Mouse (Mus musculus): ENCODE measurements around the gene Spata48.

The Spata48 gene

DNA sequence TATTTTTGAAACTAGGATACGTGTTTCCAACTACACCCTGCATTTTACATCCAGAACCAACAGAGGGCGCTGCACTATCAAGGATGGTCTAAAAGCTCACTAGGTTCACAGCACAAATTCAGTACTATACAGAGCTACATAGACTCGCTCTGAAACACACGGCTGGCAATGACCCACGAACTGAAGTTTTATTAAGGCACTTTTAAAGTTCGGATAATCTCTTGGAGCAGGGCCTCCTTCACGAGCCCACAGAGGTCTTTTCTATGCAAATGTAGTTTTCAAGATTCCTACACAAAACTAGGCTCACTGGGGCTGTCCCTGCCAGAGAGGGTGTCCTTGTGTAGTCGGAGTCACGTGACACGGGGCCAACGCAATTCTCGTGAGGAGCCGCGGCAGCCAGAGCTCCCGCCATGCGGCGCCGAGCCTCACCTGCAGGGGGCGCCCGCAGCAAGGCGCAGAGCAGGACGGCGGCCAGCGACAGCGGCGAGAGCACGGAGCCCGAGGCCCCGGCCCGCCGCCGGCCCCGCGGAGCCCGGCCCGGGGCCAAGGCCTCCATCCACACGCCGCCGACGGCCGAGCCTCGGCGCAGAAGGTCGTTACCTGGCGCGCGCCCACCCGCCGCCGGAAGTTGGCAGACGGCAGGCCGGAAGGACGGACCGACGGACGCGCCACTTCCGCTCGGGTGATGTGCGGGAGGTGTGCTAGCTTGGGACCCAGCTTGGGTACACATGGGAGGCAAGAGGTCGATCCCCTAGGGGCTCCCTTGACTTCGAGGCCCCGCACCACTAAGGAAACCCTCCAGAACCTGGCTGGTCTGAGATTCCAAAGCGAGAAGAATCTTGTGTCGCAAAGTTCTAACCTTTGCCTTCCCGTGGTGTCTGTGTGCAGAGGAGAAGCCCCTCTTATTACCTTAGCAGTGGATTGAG is at the start of gene Spata48, which contains the start of gene Zpbp:
TSS of gene Spata48 (plus strand) at position 460 of the 926 bp plus-strand sequence.
TSS of gene Zpbp (minus strand) at position 774 of the 926 bp plus-strand sequence.
- DNase-seq (ENCODE audit: low spot score in 2 of 2) = peak; percentile 91 to 92

DNA sequence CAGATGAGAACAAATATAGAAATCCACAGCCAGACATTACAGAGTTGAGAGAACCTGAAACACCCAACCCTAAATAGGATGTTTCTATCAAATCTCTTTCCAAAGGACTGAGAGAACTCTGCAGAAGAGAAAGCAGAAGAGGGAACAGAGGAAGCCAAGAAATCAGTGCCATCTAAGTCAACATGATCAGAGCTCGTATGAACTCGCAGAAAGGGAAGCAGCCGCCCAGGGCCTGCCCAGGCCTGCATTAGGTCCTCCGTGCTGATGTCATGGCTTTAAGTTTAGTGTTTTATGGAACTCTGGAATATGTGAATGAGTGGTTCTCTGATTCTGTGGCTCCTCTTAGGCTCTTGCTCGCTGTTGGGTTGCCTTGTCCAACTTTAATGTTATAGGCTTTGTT is 47.7 kb upstream of the Spata48 start:
- DNase-seq (ENCODE audit: low spot score in 2 of 2) = no peak

DNA sequence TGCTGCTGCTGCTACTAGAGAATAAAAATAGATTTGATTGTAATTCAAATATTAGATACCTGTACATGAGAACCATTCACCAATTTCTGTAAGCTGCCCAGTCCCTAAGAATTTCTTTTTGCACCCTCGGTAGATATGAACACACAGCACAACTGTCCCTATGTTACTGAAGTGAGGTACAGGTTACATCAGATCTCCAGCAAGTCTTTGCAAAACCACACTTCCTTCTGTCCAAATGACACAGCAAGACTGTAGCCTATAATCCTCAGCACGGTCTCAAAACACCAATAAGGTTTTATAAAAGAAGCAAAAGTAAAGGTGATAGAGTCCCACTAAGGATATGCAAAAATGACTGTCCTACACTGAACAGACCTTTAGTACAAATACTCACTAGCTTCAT is 44.5 kb upstream of the Spata48 start:
- DNase-seq (ENCODE audit: low spot score in 2 of 2) = no peak

DNA sequence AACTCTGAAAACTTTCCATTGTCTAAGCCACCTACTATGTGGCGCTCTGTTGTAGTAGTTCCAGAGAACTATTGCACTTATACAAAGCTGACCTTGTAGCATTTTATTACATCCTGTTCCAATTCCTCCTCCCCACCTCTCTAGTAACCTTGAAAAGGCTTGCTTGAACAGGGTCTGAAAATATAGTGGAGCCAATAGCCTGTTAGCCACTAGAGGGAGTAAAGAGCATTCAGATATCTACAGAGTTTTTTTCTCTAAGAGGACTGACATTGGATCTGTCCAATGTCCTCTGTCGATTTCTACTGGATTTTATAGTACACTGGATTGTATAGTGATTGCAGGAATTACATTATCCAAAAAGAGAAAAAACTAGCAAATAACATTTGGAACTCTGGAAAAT is 6.9 kb upstream of the Spata48 start:
- no peak for DNase-seq (ENCODE audit: low spot score in 2 of 2)

DNA sequence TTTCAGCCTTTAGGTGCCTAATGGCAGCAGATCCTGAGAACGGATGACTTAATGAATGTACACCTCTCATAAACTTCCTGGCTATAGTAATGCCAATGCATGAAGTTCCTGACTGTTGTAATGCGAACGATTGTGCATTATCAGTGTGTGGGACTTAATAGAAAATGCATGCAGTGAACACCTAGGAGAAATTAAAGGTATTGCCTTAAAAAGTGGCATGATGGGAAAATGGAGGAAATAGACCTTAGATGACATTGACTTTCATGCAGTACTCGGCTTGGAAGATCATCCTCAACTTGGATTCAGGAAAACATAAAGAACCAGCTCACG is 632 bp downstream of the Spata48 start:
- no peak for DNase-seq (ENCODE audit: low spot score in 2 of 2)

DNA sequence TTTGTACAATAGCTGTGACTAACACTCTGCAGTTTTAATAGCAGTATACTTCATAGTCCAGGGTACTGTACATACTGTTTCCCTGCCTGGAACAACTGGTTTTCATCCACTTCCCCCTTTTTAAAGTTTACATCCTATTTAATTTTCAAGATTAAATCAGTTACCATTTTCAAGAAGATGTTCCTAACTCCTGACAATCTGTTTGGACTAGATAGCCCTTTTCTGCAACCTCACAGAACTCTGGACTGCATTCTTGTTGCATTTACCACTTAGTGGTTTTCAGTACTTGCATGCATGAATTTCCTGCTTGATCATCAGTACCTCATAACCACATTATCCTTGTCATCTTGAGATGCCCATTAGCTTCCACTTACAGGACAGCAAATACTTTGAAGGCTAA is 7.0 kb downstream of the Spata48 start:
- DNase-seq (ENCODE audit: low spot score in 2 of 2) = no peak

DNA sequence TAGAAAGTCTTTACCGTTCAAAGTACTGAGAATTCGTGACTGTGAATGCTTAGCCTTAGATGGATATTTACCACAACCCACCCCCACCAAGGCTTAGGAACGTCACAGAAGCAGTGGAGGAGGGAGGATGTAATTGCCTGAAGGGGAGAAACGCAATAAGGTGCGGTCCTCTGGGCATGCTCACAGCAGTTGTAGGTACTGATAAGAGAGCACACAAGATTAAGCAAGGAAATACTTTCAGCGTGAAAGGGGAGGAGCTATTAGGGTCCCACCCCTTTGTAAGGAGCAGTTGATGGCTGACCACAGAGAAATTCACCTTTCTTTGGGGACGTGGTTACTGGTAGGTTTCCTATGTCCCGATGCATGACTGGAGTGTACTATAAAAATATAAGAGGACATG is 22.5 kb downstream of the Spata48 start:
- no peak for DNase-seq (ENCODE audit: low spot score in 2 of 2)

DNA sequence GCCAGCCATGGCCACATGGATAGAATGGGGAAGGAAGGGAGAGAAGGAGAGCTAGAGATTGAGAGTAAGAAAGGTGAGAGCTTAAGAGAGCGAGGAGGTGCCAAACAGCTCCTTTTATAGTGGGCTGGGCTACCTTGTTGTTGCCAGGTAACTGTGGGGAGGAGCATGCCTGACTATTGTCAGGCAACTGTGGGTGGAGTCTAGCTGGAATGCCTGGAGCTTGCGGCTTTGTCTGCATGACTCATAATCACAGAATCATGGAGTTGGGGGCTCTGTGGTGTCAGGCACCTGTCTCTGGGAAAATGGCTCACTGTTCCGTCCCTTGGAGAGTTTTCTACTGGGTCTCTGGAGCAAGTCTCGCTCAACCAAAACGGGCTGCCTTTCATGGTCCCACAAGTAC is 30.1 kb downstream of the Spata48 start:
- no peak for DNase-seq (ENCODE audit: low spot score in 2 of 2)

DNA sequence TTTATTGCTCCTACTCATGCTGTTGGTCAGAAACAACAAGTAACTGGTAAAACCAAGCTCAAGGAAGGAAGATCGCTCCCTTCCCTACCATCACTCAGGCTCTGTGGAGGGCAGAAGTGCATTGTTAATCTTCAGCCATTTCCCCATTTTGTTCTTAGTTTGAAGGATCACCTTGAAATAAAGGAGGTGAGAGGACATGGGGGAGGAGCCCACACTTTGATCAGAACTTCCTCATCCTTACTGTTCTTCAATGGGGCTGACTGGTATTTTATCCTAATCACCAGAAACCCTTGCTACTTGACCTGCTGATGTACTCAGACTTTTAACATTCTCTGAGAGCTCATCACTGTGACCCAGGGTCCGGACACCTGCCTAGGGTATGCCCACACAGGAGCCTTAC is 33.8 kb downstream of the Spata48 start:
- no peak for DNase-seq (ENCODE audit: low spot score in 2 of 2)

DNA sequence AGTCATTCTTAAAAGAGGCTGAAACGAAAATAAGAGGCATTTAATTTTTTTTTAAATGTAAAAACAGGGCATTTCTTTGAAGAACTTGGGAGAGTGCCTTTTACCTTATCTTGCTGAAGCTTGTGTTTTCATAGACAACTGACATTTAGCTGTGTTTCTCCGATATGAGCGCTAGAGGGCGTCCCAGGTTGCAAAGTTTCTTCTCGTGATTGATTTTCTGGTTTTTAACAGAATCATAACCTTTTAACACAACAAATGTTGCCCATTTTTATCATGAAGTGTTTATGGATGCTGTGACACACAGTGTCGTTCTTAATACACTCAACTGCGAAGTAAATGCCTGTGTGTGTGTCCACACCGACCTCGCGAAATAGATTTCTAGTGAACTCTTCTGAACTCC is 38.0 kb downstream of the Spata48 start:
- DNase-seq (ENCODE audit: low spot score in 2 of 2) = peak; percentile 49 to 71

DNA sequence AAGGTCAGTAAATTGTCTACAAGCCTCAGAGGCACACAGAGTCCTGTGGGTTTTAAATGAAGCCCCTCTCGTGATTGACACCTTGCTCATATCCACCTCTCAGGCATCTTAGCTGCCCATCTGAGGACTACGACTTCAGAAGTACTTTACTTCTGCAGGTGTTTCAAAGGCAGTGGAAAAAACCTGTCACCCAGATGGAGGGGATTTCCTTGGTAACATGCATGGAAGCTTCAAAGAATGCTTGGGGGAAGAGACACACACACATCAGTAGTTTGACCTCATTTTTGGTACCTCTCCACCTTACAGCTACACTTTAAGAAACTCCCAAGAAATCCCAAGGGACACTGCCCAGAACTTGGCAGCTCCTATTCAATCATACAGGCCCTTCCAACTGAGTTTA is 44.3 kb downstream of the Spata48 start:
- DNase-seq (ENCODE audit: low spot score in 2 of 2) = peak; percentile 76 to 79

DNA sequence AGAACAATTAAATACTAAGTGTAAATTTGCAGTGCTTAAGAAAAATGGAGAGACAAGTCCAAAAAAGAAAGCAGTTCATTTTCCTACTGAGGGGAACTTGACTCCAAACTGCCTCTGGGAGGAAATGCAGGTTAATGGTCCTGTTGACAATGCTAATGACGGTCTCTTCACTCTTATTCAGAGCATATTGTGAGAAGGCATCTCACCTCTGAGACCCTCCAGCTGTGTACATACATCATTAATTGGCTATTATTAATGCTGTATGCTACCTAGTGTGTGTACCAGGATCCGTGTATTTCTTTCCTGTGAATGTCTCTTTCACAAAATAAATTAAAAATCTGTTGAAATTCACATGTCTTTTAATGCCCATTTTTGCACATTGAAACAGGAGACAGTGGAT is 47.5 kb downstream of the Spata48 start:
- DNase-seq (ENCODE audit: low spot score in 2 of 2) = no peak

DNA sequence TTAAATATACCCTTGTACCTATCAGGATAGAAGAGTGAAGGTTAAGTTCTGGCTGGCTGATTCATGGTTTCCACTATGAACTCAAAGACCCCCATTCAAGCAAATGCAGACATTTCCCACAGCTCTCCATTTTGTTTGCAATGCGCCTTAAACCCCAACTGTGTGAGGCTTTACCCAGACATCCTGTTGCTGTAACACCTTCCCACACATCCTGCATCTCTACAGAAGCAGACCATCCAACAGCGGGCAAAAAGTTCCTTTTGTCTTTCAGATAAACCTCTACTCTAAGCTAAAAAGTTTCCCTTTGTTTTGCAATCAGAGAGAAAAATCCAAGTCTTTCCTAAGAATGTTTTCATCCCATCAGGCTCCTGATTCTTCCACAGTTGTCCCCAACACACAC is 50.2 kb downstream of the Spata48 start:
- no peak for DNase-seq (ENCODE audit: low spot score in 2 of 2)

DNA sequence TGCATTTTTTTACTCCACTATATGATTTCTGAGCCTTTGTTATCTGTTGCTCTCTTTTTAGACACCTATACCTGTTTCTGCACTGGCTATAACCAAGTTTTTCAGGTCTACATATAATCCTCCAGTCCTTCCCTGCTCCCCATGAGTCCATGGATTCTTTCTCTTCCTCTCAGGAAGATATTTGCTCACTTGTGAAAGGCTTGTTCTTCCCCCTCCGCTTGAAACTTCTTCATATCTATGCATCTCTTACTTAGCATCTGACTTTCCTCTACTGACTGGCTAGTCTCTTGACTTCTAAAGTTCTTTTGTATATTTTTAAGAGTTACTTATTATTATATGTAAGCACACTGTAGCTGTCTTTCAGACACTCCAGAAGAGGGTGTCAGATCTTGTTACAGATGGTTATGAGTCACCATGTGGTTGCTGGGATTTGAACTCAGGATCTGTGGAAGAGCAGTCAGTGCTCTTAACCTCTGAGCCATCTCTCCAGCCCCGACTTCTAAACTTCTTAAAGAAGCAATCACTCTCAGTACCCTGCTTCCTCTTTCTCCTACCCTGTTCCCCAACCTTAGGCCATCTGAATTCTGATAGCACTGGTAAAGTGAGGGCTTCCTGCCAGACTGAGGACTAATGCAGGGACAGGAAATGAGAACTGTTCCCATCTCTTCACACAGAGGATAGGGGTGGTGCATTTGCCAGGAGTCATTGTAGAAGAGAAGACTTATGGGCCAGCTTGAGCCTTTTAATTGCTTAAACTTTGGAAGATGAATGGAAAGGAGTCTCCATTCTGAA is 51.3 kb downstream of the Spata48 start:
- peak; percentile 31 to 46 for DNase-seq (ENCODE audit: low spot score in 2 of 2)

DNA sequence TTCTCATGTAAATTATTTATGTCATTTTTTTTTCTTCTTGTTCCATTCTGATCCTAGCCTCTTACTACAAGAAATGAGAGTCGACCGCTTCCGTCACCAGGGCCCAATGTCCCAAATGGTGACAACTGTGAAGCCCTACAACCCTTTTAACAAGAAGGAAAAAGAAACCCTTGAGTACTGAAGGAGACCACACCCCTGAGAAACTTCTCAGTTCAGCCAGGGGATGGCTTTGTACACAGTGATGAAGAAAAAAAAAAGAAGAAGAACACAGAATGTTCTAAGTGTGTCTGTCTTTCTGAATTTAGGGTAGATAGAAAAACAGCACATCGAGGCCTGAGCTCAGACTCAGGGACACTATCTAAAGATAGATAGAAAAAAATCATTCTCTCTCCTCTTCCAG is 53.0 kb downstream of the Spata48 start:
- peak in 1 of 2 experiments; percentile 28 for DNase-seq (ENCODE audit: low spot score in 2 of 2)

DNA sequence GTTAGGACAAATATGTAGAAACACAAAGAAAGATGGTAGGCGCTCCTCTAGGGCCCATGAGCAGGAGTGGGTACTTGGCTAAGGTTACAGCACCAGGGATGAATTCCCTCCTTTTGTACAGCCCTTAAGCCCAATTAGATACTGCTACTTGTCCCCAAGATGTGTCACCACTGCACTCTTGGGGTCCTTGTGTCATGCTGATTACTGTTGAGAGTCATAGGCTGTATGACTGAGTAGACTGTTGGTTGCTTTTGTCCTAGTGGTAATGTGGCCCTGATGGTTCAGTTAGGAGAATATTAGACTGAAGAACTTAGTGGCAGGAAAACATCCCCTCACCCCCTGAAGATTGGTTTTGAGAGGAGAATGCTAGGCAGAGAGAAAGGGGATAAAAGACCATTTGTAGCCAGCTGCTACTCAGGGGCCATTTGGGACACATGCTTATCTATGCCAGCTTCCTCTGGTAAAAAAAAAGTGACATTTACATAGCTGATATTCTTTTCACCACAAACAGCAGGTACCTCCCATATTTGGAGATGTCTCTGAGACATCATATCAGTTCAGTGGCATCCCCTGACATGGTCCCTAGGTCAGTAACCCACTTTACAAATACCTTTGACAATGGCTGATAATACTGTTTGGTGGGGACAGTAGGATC is 56.0 kb downstream of the Spata48 start:
- no peak for DNase-seq (ENCODE audit: low spot score in 2 of 2)

DNA sequence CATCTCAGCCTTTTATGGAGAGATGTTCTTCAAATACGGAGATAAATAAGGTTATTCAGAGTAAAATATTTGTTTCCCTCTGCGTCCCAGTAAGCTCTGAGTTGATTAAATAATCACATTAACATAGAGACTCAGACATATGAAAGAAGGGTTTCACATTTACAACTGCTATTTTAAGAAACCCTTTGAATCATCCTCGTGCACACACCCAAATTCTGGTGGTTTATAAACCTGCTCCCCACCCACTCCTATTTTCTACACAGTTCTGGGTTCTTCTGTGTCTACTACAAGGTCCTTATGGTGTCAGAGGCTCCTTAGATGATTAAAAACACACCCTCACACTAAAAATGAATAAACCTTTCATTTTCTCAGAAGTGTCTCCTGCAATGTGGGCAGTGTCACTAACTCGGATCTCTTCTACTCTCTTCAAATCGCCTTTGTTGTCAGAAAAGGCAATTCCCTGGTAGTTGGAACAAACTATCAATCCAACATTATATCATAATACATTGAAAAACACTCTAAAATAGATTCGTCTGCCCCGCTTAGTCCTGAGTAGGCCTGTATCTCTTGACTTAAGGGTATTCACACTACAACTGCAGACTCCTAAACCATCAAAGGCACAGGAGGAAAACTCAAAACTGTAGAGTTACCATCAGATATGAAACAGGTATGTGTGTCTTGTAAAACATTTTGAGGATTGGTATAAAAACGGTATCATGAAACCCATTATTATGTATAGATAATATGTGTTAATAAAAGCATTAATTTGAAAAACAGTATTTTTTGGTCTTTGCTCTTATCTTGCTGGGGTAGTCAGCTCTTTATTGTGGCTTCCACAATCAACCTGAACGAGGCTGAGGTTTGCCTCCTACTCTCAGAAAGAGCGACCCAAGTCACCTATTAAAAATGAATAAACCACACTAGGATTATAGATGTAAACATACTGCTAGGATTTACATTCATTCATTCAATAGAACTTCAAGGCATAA is 57.7 kb downstream of the Spata48 start:
- peak; percentile 49 to 51 for DNase-seq (ENCODE audit: low spot score in 2 of 2)

DNA sequence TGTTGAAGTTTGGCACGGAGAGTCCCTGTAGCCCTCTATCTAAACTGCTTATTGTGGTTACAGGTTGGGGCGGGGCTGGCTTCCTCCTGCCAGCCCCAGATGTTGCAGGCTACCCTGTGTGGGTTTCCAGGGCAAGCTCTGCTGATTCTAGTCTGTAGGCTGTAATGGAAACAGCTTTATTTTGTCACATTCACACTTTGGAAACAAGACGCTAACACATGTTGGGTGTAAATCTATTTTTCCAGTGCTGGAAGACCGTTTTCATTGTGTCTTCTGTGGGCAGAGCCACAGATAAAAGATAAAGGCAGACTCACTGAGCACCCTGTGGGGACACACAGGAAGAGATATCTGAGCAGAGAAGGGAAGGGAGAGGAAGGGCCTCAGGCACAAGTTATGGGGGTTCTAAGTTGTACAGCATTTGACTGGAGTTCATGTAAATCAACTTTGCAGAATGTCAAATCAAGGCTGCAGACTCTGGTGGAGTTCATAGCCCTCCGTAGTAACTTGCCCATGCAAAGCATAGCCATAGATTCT is 60.1 kb downstream of the Spata48 start:
- peak; percentile 82 to 83 for DNase-seq (ENCODE audit: low spot score in 2 of 2)

DNA sequence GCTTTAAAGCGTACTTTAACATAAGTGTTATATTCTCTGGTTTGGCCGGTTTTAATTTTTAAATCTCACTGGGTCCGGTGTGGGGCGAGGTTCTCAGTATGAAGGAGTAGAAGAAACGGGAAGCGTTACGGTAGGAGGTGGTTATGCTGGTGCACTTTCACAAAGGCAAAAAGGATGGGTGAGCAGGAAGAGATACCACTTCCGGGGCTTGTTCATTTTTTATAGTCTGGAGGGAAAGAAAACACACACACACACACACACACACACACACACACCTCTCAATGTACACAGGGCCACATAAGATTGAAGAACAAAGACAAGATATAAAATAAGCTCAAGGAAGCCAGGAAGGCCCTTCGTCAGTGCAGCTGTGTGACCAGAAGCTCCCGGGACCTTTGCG is 66.9 kb downstream of the Spata48 start:
- peak; percentile 75 to 81 for DNase-seq (ENCODE audit: low spot score in 2 of 2)

DNA sequence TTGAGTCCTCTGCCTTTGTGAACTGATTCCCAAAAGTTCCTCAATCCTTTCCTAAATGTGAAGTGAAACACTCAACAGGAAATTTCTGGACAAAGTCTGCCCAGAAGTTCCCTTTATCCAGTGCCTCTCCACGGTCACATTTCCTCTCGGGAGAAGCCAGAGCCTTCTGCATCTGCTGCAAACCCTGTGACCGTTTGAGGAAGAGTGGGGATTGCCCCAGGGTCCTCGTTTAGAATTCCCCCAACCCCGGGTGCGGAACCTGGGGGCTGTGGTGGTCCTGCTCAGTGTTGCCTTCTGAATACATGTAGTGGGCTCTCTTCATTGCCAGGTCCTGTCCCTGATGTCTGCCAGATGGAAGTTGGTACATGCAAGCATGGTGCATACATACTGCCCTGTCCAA is 67.3 kb downstream of the Spata48 start:
- no peak for DNase-seq (ENCODE audit: low spot score in 2 of 2)

DNA sequence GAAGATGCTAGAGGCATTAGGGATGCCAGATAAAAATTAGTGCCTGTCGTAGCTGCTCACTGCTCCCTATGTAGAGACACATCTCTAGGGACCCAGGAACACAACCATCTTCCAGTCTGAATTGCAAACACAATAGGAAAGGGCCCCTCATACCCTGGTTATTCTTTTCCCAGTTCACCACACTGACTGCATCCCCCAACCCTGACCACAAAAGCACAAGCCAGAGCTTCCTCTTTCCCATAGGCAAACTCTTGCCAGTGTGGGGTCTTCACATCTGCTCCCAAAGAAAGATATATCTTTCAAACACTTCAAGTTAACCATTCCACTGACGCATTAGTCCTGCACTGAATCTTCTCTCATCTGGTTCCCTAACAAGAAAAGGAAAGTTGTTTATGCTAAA is 68.2 kb downstream of the Spata48 start:
- no peak for DNase-seq (ENCODE audit: low spot score in 2 of 2)
